In the genomic region with DNA sequence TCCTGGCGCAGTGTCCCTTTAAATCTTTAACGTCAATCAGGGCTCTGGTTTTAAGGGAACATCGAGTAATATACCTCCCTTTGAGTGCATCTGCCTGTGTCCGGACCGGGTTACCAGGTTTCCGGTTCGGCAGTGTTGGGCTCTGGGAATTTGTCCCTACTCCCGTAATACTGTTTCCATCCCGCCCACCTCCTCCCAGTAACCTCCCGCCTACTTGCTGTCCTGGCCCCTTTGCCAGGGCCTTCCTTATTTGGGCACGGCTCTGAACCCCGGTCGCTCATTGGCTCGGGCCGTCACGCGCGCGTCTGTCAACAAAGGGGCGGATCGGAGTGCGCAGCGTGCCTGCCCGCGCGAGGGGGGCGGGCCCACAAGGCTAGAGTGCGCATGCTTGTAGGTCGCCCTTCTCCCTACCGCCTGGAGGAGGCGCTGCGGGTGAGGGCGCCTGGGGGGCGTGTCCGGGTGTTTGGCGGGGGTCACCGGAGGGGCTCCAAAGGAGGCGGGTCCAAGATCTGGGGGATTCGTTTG, we compare ENCODE assay signal across 8 mouse cellular contexts. TPM values are rescaled to one million over a fixed set of nuclear protein-coding genes. Genes with fewer than 3 reads are reported as not detected.
DNase-seq lines count a peak whose midpoint lies in the region; ATAC-seq lines count a peak whose summit lies in the region.

No protein-coding gene starts in this region.

- peak overlapping the region; percentile 67 for H3K4me2 ChIP-seq in intestine, embryonic 14.5 days (ENCODE audit: low read length)

- under 1% methylated on average over 39 of the region's 39 CpGs for WGBS in intestine, embryonic 14.5 days

- peaks cover 12% of the 10 kb centered on the region; the same call in 1 of the 2 replicates for H3K4me1 ChIP-seq in intestine, embryonic 14.5 days (replicated peaks; ENCODE audit: control insufficient read depth, insufficient read depth, low read length)

- DNase-seq in adrenal gland, adult 18-20 months (ENCODE audit: low spot score in 2 of 2): peak; percentile 93 to 94
- DNase-seq in embryo, embryonic 11 days: peak; percentile 99
- peak; percentile 99 for DNase-seq in gastrocnemius, postnatal 25 days
- peak; percentile 94 for DNase-seq in intestine, embryonic 14.5 days (ENCODE audit: low spot score)
- DNase-seq in left cerebral cortex, postnatal 14 days (ENCODE audit: low spot score in 2 of 2): peak; percentile 97 to 99
- DNase-seq in mesoderm, embryonic 11.5 days (ENCODE audit: low read depth, low spot score): peak; percentile 97
- peak; percentile 96 to 98 for DNase-seq in right cerebral cortex, postnatal 36 days (ENCODE audit: low spot score in 2 of 2)
- DNase-seq in yolk sac, embryonic 10.5 days (ENCODE audit: low spot score): peak; percentile 98

- H3K27me3 ChIP-seq in intestine, embryonic 14.5 days (replicated peaks; ENCODE audit: control insufficient read depth, insufficient read depth, low read length): no peaks in the 10 kb centered on the region

- peaks cover 26% of the 10 kb centered on the region for H3K36me3 ChIP-seq in intestine, embryonic 14.5 days (ENCODE audit: control insufficient read depth, insufficient read depth, low read length)

- peak overlapping the region; percentile 47 for H3K27ac ChIP-seq in intestine, embryonic 14.5 days (ENCODE audit: low read depth)

- H3K9ac ChIP-seq in intestine, embryonic 14.5 days (ENCODE audit: low read length): peak overlapping the region; percentile 37; the same call in 1 of the 2 replicates

- H3K9me3 ChIP-seq in intestine, embryonic 14.5 days (ENCODE audit: control insufficient read depth, low read length): no peaks in the 10 kb centered on the region

- ATAC-seq in intestine, embryonic 14.5 days (replicated peaks; ENCODE audit: low FRiP score, low TSS enrichment, low read depth): peak; percentile 99

- intact Hi-C loops in left cerebral cortex, postnatal 14 days (cut with DNase I): no loop called here

- peak overlapping the region; percentile 40 for H3K4me3 ChIP-seq in intestine, embryonic 14.5 days (ENCODE audit: low read depth, low read length)

RNA-seq across cellular contexts. Expression of a gene that starts 11.7 kb away (rescaled TPM):
- 10 to 100 TPM; 12.6 to 15.4 TPM for total RNA-seq in adrenal gland, adult 18-20 months (2021)
- 1 to 10 TPM; 2.9 TPM for total RNA-seq in gastrocnemius, postnatal 25 days (2021)
- polyA plus RNA-seq in intestine, embryonic 14.5 days (2014; fragmentation: Nextera tagmentation; extraction: Ambion mirVana): 8.1 and 8.8 TPM in 2 replicates
- total RNA-seq in left cerebral cortex, postnatal 14 days (2021): 10 to 100 TPM; 11.5 to 12.6 TPM

RNA-seq across cellular contexts. Expression of a gene that starts 13.2 kb away (rescaled TPM):
- not detected for total RNA-seq in adrenal gland, adult 18-20 months (2021)
- not detected for total RNA-seq in gastrocnemius, postnatal 25 days (2021)
- polyA plus RNA-seq in intestine, embryonic 14.5 days (2014; fragmentation: Nextera tagmentation; extraction: Ambion mirVana): 3.7 and 4.7 TPM in 2 replicates
- under 1 TPM; 0.48 to 0.76 TPM for total RNA-seq in left cerebral cortex, postnatal 14 days (2021)

RNA-seq across cellular contexts. Expression of a gene that starts 17.7 kb away (rescaled TPM):
- total RNA-seq in adrenal gland, adult 18-20 months (2021): 10 to 100 TPM; 13.6 to 14.6 TPM
- 1 to 10 TPM; 2.3 to 2.5 TPM for total RNA-seq in gastrocnemius, postnatal 25 days (2021)
- 10.1 and 11.0 TPM in 2 replicates for polyA plus RNA-seq in intestine, embryonic 14.5 days (2014; fragmentation: Nextera tagmentation; extraction: Ambion mirVana)
- total RNA-seq in left cerebral cortex, postnatal 14 days (2021): 10 to 100 TPM; 19.6 to 21.9 TPM

RNA-seq across cellular contexts. Expression of a gene that starts 18.1 kb away (rescaled TPM):
- 10 to 100 TPM; 81.7 to 89.5 TPM for total RNA-seq in adrenal gland, adult 18-20 months (2021)
- total RNA-seq in gastrocnemius, postnatal 25 days (2021): 10 to 100 TPM; 48.2 to 50.0 TPM
- polyA plus RNA-seq in intestine, embryonic 14.5 days (2014; fragmentation: Nextera tagmentation; extraction: Ambion mirVana): 166 and 167 TPM in 2 replicates
- 10 to 100 TPM; 84.3 to 88.7 TPM for total RNA-seq in left cerebral cortex, postnatal 14 days (2021)

RNA-seq across cellular contexts. Expression of a gene that starts 34.5 kb away (rescaled TPM):
- total RNA-seq in adrenal gland, adult 18-20 months (2021): under 1 TPM; 0.60 to 0.70 TPM
- not detected for total RNA-seq in gastrocnemius, postnatal 25 days (2021)
- 2.2 and 2.7 TPM in 2 replicates for polyA plus RNA-seq in intestine, embryonic 14.5 days (2014; fragmentation: Nextera tagmentation; extraction: Ambion mirVana)
- 1 to 10 TPM; 1.6 to 2.8 TPM for total RNA-seq in left cerebral cortex, postnatal 14 days (2021)

Comparison
In these comparisons a context has a peak if more than half of its experiments do, and no peak if none do; other contexts are left out.
1. Peak in every context shown above with its lines: DNase-seq, ATAC-seq, H3K4me3 ChIP-seq and H3K27ac ChIP-seq.
2. RNA of a gene that starts 17.7 kb away (total RNA-seq): 19.6 to 21.9 TPM in left cerebral cortex, postnatal 14 days and 13.6 to 14.6 TPM in adrenal gland, adult 18-20 months; 2.3 to 2.5 TPM in gastrocnemius, postnatal 25 days; every median in the first group is over 4 times any median in the second.